Mouse (Mus musculus) thymus, postnatal 0 days (tissue): ENCODE results near the gene Casd1. TPM values are rescaled to one million over a fixed set of nuclear protein-coding genes. Genes with fewer than 3 reads are reported as not detected.

Experiments used
- DNase-seq: peaks from one replicate; pipeline ENCODE4 v3.0.0-alpha.2; 2015; ENCODE audit warnings: low spot score
- polyA plus RNA-seq: library from polyadenylated mRNA; unstranded; fragments of >200 nt; fragmentation: Nextera tagmentation; extraction: Ambion mirVana; gene quantifications from 2 replicates; pipeline ENCODE4 v1.2.1, GENCODE M21; 2015

Gene Casd1
- polyA plus RNA-seq: 15.0 and 16.8 TPM in 2 replicates

DNA sequence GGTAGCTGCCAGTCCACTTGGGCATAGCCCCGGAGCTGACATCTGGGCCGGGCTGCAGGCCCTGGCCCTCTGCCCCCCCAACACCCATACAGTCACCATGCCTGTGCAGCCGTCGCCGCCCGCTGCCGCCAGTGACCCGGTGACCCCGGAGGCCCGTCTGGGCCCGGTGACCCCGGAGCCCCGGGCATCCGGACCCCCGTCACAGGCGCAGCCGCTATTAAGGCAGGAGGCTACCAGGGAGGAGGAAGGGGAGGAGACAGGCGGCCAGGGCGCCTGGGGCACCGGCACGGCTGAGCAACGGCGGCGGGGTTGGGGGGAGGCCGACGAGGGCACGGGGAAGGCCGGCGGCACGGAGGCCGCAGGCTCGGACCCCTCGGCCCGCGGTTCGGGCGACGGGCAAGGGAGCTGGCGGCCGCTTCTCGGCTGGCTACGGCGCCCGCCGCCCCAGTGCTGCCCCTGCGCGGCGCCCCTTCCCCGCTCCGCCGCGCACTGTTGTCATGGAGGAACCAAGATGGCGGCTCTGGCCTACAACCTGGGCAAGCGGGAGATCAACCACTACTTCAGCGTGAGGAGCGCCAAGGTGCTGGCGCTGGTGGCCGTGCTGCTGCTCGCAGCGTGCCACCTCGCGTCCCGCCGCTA is at the start of gene Casd1:
TSS of gene Casd1 (plus strand) at position 182 of the 639 bp plus-strand sequence.
- peak; percentile 71 for DNase-seq

DNA sequence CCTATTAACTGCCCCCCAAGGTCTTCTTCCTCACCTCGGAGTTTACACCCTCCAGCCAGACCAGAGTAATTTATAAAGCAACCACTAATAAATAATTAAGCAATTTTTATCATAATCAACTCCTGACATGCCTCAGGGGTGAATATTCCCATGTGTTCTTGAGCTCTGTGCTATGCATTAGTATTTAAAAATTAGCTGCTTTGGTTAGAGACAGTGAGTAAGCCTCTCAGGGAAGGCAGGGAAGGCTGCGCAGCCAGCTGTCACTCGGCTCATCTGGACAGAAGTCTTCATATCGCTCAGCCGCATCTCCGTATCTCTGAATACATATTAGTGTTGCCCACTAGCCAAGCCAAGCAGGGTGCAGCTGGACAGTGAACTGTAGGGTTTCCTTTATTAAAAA is 45.3 kb upstream of the Casd1 start:
- DNase-seq: no peak

DNA sequence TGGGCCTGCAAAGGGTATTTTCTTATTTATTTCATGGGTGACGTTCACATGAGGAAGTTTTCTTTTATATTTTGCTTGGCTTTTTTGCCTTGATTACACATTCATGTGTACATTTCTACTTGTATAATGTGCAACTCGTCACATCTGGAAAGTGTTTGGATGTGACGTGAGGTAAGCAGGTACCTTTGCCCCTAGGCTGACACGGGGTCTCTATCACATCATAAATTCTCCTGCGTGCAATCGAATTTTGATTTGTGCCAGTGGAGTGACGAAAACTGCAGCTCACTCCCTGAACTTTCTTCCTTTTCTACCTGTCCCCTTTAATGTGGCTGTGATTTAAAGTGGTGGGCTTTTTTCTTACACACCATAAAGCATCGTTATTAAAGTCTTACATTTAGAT is 43.6 kb upstream of the Casd1 start:
- DNase-seq: no peak

GRCm38 (mm10) chr6:4557678-4558077 is 43.0 kb upstream of the Casd1 start:
- DNase-seq: no peak

GRCm38 (mm10) chr6:4561156-4561555 is 39.5 kb upstream of the Casd1 start:
- no peak for DNase-seq

- no peak for DNase-seq
These were observed 39.0 kb upstream of the Casd1 start for GRCm38 (mm10) chr6:4561621-4562020.

DNA sequence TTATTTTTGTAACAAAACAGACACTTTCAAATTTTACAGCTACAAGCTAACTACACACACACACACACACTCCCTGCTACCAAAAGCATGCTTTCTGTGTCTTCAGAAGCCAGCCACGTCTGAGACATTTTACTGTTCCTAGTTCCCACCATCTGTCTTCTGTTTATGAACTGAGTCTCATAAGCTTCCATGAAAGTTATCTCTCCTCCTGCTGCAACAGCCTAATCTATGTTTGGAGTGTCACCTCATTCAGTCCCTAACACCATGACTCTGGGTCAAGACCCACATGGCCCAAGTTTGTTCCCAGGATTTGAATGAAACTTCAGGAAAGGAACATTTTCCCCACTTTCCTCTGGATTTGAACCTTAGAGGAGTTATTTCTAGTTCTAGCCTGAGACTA is 38.2 kb upstream of the Casd1 start:
- no peak for DNase-seq

- no peak for DNase-seq
These were observed 37.2 kb upstream of the Casd1 start for GRCm38 (mm10) chr6:4563477-4563876.

- DNase-seq: no peak
These were observed 30.2 kb upstream of the Casd1 start for GRCm38 (mm10) chr6:4570412-4570811.

GRCm38 (mm10) chr6:4577756-4578155 is 22.9 kb upstream of the Casd1 start:
- DNase-seq: no peak

GRCm38 (mm10) chr6:4578343-4578742 is 22.3 kb upstream of the Casd1 start:
- no peak for DNase-seq

- DNase-seq: no peak
These were observed 21.0 kb upstream of the Casd1 start for GRCm38 (mm10) chr6:4579620-4580019.

- DNase-seq: no peak
These were observed 17.2 kb upstream of the Casd1 start for GRCm38 (mm10) chr6:4583485-4583884.

GRCm38 (mm10) chr6:4587946-4588345 is 12.7 kb upstream of the Casd1 start:
- DNase-seq: no peak

DNA sequence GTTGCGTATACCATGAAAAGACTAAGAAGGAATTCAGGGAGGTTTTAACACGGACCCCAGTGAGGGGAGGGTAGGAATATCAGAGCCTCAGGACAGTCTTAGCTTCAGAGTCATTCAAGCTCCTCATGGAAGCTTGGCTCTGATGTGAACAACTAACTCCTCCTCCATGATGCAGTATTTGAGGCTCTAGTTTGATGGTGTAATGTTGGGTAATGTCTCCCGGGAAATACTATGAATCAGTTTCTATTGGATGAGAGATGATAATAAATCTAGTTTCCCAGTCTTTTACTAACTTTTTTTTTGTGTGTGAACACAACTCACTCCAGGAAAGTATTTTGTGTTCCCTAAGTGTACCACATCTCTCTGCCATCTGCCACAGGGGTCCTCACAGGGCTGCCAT is 11.9 kb upstream of the Casd1 start:
- DNase-seq: no peak

- DNase-seq: no peak
These were observed 10.6 kb upstream of the Casd1 start for GRCm38 (mm10) chr6:4590089-4590488.

DNA sequence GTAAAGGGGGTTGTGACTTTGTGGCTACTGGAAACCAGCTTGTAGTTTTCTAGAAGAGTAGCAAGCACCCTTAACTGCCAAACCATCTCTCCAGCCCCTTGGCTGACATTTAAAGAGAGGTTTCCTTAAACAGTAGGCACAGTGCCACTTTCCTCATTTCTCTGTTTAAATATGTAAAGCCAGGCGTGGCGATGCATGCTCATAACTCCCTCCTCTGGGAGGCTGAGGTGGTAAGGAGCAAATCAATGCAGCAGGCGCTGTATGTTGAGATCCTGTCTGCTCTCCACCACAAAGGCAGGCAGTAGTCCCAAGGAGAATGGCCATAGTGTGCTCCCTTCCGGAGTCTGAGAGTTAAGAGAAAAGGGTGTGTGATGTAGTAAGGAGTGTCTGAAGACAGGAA is 2.9 kb upstream of the Casd1 start:
- no peak for DNase-seq

- no peak for DNase-seq
These were observed 468 bp upstream of the Casd1 start for GRCm38 (mm10) chr6:4600085-4600657.

DNA sequence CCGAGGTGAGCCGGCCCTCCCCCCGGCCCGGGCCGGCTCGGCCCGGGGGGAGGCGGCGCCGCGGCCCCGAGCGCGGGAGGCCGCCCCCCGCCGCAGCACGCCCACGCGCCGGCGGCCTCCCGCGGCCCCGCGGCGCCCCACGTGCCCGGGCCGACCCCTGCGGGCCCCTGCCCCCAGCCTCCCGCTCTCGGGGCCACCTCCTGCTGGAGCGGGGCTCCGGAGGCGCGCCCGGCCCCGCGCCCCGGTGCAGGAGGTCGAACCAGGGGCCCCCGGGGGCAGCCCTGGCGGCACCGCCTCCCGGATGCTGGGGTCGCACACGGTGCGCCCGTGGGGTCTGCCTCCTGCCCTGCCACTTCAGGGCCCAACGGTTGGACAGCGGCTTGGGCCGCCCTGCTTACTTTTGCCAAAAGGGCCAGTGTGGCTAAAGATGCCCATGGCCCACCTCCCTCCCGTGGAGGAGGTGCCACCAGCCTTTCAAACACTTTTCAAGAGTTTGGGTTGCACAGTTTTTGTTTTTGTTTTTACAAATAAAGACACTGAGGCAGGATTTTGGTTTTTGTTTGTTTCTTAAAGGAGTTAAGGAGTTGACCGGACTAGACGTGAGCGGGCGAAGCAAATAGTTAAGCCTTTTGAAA is 775 bp downstream of the Casd1 start:
- DNase-seq: peak; percentile 61

GRCm38 (mm10) chr6:4602012-4602411 is 1.4 kb downstream of the Casd1 start:
- no peak for DNase-seq

- no peak for DNase-seq
These were observed 5.8 kb downstream of the Casd1 start for GRCm38 (mm10) chr6:4606394-4606793.

DNA sequence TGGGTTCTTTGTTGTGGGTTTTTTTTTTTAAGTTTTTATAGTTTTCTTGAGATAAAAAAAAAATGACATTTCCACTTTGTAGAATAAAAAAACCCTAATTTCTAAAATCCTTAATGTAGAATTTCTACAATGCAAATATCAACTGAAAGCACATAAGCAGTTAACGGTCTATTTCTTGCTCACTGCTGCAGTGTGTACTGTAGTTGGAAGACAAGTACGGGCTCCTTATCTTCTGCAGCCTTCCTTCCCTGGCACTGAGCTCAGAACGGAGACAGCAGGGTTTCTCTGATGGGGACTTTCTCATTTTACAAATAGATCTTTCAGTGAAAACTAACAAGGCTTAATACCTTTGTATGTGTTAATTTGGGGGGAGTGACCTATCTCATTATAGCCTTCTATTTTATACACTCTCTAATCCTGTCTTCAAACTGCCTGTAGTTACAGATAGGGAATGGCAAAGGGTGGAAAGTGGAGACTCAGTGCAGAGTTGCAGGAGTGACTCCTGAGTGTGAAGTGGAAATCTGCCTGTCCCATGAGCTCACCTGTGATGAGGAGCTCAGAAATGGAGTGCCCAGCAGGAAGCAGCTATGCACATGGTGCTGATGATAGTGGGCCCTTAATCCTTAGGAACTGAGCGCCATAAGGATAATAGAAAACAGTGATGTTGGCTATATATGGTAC is 9.7 kb downstream of the Casd1 start:
- no peak for DNase-seq
